Mouse (Mus musculus) midbrain, postnatal 0 days (tissue): ENCODE data around the gene Dpp3. TPM values are rescaled to one million over a fixed set of nuclear protein-coding genes. Genes with fewer than 3 reads are reported as not detected.
"Not testable (repeated sequence)": the region's sequence is repeated elsewhere in the genome, so short reads cannot be mapped to it uniquely, and the experiment has no call there.

Experiments
- ATAC-seq: fragments of 200-750 bp; cut with Nextera tagmentation; 2 replicates; pipeline ENCODE4 v1.8.0; 2017; ENCODE audit warnings: moderate number of reproducible peaks, mild to moderate bottlenecking, moderate TSS enrichment, moderate library complexity; ENCODE audit not compliant: low FRiP score
- DNase-seq: peaks from one replicate; pipeline ENCODE4 v3.0.0-alpha.2; 2015; ENCODE audit warnings: low spot score
- H3K27ac ChIP-seq: fragments of 300-500 bp; sonication (generic); 2 replicates; pipeline ENCODE4 v1.5.1; 2014; ENCODE audit warnings: low read depth, mild to moderate bottlenecking, low read length, mixed read lengths
- H3K27me3 ChIP-seq: fragments of 300-500 bp; sonication (generic); 2 replicates; pipeline ENCODE4 v1.6.1; 2014; ENCODE audit warnings: low read length, control low read depth, mixed read lengths; ENCODE audit not compliant: insufficient read depth
- H3K36me3 ChIP-seq: fragments of 300-500 bp; sonication (generic); 2 replicates; pipeline ENCODE4 v1.6.1; 2014; ENCODE audit warnings: low read length, control low read depth, mixed read lengths; ENCODE audit not compliant: insufficient read depth
- H3K4me1 ChIP-seq: fragments of 300-500 bp; sonication (generic); 2 replicates; pipeline ENCODE4 v1.6.1; 2014; ENCODE audit warnings: mild to moderate bottlenecking, control low read depth, antibody characterized with exemption, low read length, mixed read lengths; ENCODE audit not compliant: insufficient read depth
- H3K4me2 ChIP-seq: fragments of 300-500 bp; sonication (generic); 2 replicates; pipeline ENCODE4 v1.6.1; 2014; ENCODE audit warnings: low read depth, mild to moderate bottlenecking, low read length, mixed read lengths; ENCODE audit not compliant: poor library complexity, severe bottlenecking
- H3K4me3 ChIP-seq: fragments of 300-500 bp; sonication (generic); 2 replicates; pipeline ENCODE4 v1.5.1; 2014; ENCODE audit warnings: low read depth, mild to moderate bottlenecking, low read length, moderate library complexity
- H3K9ac ChIP-seq: fragments of 300-500 bp; sonication (generic); replicated peaks from 2 replicates; pipeline ENCODE4 v1.6.1; 2014; ENCODE audit warnings: mild to moderate bottlenecking, low read length, moderate library complexity, mixed read lengths; ENCODE audit not compliant: poor library complexity, severe bottlenecking
- H3K9me3 ChIP-seq: fragments of 300-500 bp; sonication (generic); 2 replicates; pipeline ENCODE4 v1.6.1; 2016; ENCODE audit warnings: low read length, control low read depth
- CTCF ChIP-seq: IDR thresholded peaks from 2 replicates; pipeline ENCODE4 v1.5.1; 2016; ENCODE audit warnings: antibody characterized with exemption, mild to moderate bottlenecking
- WGBS: fragments of 180-500 bp; shearing (Covaris S2); extraction: QIAGEN DNeasy Blood & Tissue Kit; methylation state at CpG from one replicate; pipeline ENCODE4 v1.1.7; 2014; 5-methylcytosine and 5-hydroxymethylcytosine counted together
- polyA plus RNA-seq: library from polyadenylated mRNA; unstranded; fragments of >200 nt; fragmentation: Nextera tagmentation; extraction: Ambion mirVana; gene quantifications from 2 replicates; pipeline ENCODE4 v1.2.1, GENCODE M21; 2015
- total RNA-seq: library from RNA; depleted of rRNA; stranded (reverse); fragments of >200 nt; gene quantifications from 2 replicates; pipeline ENCODE4 v1.2.3, GENCODE M21; 2014

Gene Dpp3
- total and polyA plus RNA-seq, 2 experiments from 2014 or later, result 84.6 to 87.7 TPM

- WGBS, result 66% methylated on average over 10 of the region's 10 CpGs
- ATAC-seq, result no peak
- Histone ChIP-seq H3K9me3 (no peaks in the 10 kb centered on the region), H3K4me3 (peak overlapping the region; percentile 86), H3K4me2 (peak overlapping the region; percentile 88), H3K9ac (peak overlapping the region; percentile 94; the same call in 1 of the 2 replicates), H3K4me1 (peaks cover 6% of the 10 kb centered on the region; the same call in 1 of the 2 replicates), H3K36me3 (peaks cover 6% of the 10 kb centered on the region; the same call in 1 of the 2 replicates), H3K27ac (no peak overlapping the region), H3K27me3 (no peaks in the 10 kb centered on the region)
- TF ChIP-seq CTCF, result no peak
- no peak for DNase-seq
Observed at GRCm38 (mm10) chr19:4879324-4879703, 48.8 kb downstream of the Dpp3 start.

DNA sequence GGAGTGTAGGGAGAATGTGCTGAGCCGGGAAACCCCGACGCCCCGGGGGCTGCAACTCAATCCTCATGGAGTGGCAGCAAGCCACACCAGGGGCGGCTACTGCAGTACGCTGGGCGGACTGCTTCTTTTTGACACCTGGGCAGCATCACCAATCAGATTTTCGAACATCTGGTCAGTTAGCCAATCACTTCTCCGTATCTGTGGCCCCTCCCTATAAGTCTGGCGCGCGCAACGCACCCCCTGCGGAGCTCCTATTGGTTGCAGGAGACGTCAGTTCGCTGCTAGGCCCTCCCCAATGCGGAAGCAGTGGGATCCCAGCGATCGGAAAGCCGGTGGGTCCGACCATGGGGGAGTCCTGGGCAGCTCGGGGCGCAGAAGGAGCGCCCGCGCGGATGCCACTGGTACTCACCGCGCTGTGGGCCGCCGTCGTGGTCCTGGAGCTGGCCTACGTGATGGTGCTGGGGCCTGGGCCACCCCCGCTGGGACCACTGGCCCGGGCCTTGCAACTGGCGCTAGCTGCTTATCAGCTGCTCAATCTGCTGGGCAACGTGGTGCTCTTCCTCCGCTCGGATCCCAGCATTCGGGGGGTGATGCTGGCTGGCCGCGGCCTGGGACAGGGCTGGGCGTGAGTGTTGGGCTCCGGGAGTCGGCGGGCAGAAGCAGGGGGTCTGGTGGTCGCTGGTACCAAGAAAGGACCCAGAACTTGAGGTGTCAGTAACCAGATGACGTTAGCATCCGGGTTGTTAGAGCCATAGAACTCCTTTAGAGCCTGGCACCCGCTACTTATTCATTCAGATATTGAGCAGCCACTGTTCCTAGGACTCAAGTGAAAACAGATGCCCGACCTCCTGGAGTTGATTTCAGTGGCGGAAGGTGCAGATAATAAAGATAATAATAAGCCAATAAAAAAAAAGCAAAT is 49.4 kb downstream of the Dpp3 start, which contains the start of gene Zdhhc24:
Gene Zdhhc24 (plus strand): TSS at position 264 of the 919 bp plus-strand sequence.
- Histone ChIP-seq H3K9me3 (no peaks in the 10 kb centered on the region), H3K27ac (peak within 1 kb of the TSS; percentile 85), H3K4me1 (peaks cover 6% of the 10 kb centered on the region; the same call in 1 of the 2 replicates), H3K27me3 (no peaks in the 10 kb centered on the region), H3K4me2 (peak within 1 kb of the TSS; percentile 88), H3K36me3 (peaks cover 6% of the 10 kb centered on the region; the same call in 1 of the 2 replicates), H3K9ac (peak within 1 kb of the TSS; percentile 94), H3K4me3 (peak within 1 kb of the TSS; percentile 86)
- ATAC-seq, result peak; percentile 98
- no peak for TF ChIP-seq CTCF
- WGBS, result 1% methylated on average over 52 of the region's 52 CpGs
- peak; percentile 97 for DNase-seq

- Histone ChIP-seq H3K4me3 (peak within 1 kb of the TSS; percentile 86), H3K9ac (peak within 1 kb of the TSS; percentile 94), H3K27ac (peak within 1 kb of the TSS; percentile 85), H3K36me3 (no peaks in the 10 kb centered on the region), H3K9me3 (no peaks in the 10 kb centered on the region), H3K27me3 (no peaks in the 10 kb centered on the region), H3K4me1 (peaks cover 6% of the 10 kb centered on the region; the same call in 1 of the 2 replicates), H3K4me2 (peak within 1 kb of the TSS; percentile 88)
- ATAC-seq, result no peak
- 5% methylated on average over 17 of the region's 17 CpGs for WGBS
- no peak for DNase-seq
- TF ChIP-seq CTCF, result no peak
Observed at GRCm38 (mm10) chr19:4877785-4878184, 50.3 kb downstream of the Dpp3 start, which contains the start of gene Actn3. Gene Actn3 (minus strand): TSS chr19:4877909.

- no peaks in the 10 kb centered on the region for H3K36me3 ChIP-seq
- H3K4me2 ChIP-seq, result no peak overlapping the region
- H3K9me3 ChIP-seq, result no peaks in the 10 kb centered on the region
- no peak for ATAC-seq
- H3K4me3 ChIP-seq, result no peak overlapping the region
- 77% methylated on average over 3 of the region's 3 CpGs for WGBS
- peaks cover 6% of the 10 kb centered on the region; the same call in 1 of the 2 replicates for H3K4me1 ChIP-seq
- no peak for DNase-seq
- no peak for TF ChIP-seq CTCF
- no peak overlapping the region for H3K27ac ChIP-seq
- H3K9ac ChIP-seq, result no peak overlapping the region
- no peaks in the 10 kb centered on the region for H3K27me3 ChIP-seq
Observed at GRCm38 (mm10) chr19:4876755-4877154, 51.3 kb downstream of the Dpp3 start.

DNA sequence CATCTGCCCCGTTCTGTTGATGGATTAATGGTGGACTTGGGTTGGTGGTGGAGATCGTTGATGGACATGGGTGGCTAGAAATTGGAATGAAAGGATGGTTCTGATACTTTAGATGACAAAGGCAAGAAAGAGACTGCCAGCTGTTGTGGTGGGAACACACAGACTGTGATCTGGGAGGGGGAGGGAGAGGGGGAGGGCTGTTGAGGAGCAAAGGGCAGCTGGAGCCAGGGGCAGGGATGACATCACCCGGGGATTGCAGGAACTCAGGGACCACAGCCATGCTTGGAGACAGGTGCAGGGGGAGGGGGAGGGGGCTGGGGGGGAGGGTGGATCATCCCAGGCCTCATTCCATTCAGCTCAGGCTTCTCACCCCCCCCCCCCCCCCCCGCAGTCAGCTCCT is 51.8 kb downstream of the Dpp3 start:
- ATAC-seq, result no peak
- Histone ChIP-seq H3K9ac (no peak overlapping the region), H3K27me3 (no peaks in the 10 kb centered on the region), H3K27ac (no peak overlapping the region), H3K9me3 (no peaks in the 10 kb centered on the region), H3K4me1 (peaks cover 6% of the 10 kb centered on the region; the same call in 1 of the 2 replicates), H3K4me2 (no peak overlapping the region), H3K4me3 (no peak overlapping the region), H3K36me3 (no peaks in the 10 kb centered on the region)
- no peak for DNase-seq
- TF ChIP-seq CTCF, result no peak
- WGBS, result 72% methylated on average over 4 of the region's 4 CpGs

- DNase-seq, H3K9me3 ChIP-seq, H3K4me1 ChIP-seq, H3K27ac ChIP-seq, H3K27me3 ChIP-seq, H3K36me3 ChIP-seq, H3K4me3 ChIP-seq, H3K4me2 ChIP-seq, H3K9ac ChIP-seq, ATAC-seq: not testable (repeated sequence)
- WGBS, result 73% methylated on average over 1 of the region's 1 CpGs
Observed at GRCm38 (mm10) chr19:4874613-4875012, 53.5 kb downstream of the Dpp3 start.
